Mouse (Mus musculus): ENCODE data around the gene Taar4. TPM values are rescaled to one million over a fixed set of nuclear protein-coding genes. Genes with fewer than 3 reads are reported as not detected.

The Taar4 gene
- not detected in 2 replicates for polyA plus RNA-seq (2012; rRNA removed)

GRCm38 (mm10) chr10:23960444-23960915 is at the start of gene Taar4:
Gene Taar4, plus strand, starts transcription at chr10:23960494.
- no peak for DNase-seq (ENCODE audit: low spot score)

GRCm38 (mm10) chr10:23920056-23920455 is 40.2 kb upstream of the Taar4 start, which contains the start of gene Taar1:
Gene Taar1, plus strand, starts transcription at chr10:23920356.
- DNase-seq (ENCODE audit: low spot score) = no peak

DNA sequence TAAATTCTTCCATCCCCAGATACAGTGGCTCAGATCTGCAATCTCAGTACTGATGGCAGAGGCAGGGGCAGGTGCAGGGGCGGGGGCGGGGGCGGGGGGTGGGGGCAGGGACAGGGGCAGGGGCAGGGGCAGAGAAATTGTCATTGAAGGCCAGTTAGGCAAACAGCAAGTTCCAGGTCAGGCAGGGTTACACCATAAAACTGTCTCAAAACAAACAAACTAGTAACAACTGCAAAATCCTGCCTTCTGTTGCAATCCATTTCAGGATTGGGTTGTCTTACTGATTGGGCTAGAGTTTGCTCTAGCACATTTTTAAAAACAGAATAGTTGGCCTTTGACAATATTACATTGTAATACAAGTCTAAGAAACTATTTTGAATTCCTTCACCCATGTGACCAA is 37.8 kb upstream of the Taar4 start:
- no peak for DNase-seq (ENCODE audit: low spot score)

GRCm38 (mm10) chr10:23923941-23924340 is 36.4 kb upstream of the Taar4 start:
- DNase-seq (ENCODE audit: low spot score) = no peak

DNA sequence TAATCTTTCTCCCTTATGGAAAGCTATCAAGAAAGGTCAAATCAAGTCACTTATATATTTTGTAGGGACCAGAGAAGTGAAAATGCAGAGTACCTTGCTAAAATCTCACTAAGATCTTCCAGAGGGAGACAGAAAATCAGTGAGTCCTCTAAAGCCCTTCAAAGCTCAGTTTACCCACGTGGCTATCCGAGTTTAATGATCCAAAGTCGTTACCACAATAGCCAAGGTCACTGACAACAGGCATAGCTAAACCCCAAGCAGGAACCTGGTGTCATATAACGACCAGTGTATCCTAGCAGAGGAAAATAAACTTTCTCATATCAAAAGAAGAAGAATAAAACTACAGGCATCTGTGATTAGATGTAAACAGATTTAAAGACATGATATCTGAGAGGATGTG is 22.7 kb upstream of the Taar4 start:
- DNase-seq (ENCODE audit: low spot score) = no peak

DNA sequence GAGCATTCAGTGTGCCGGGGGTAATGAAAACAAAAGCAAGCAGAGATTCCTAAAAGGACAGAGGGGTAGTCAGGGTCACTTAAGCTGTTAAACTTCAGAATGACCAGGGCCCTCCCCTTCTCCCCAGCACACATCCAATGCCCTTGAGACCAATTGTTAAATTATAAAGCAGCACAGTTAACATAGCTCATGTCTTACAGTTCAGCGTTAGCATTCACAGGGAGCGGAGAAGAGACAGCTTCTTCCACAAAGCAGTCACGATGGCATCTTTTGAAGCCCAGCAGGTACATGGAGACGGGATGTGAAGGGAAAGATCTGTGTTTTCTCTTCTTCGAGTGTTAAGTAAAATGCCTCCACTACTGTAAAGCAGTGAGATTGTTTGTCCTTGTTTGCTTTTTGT is 22.0 kb upstream of the Taar4 start, which contains the start of gene Taar2:
Taar2 (plus strand) TSS at position 261 of the 400 bp plus-strand sequence.
- no peak for DNase-seq (ENCODE audit: low spot score)

DNA sequence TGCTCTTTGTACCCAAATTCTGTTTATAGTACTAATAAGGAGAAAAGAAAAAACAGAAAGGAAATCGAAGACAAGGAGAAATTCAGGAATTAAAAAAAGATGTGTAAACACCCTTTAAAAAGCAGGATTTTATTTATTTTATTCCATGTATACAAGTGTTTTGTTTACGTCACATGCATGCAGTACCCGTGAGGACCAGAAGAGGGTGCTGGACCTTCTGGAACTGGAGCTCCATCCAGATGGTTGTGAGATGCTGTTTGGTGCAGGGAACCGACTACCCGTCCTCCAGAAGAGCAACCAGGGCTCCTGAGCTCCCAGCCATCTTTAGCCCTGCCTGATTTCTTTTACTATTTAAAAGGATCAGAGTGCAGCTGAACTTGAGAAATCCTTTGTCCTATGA is 17.8 kb upstream of the Taar4 start:
- no peak for DNase-seq (ENCODE audit: low spot score)

- DNase-seq (ENCODE audit: low spot score) = no peak
Observed at GRCm38 (mm10) chr10:23948026-23948425, 12.3 kb upstream of the Taar4 start.

- DNase-seq (ENCODE audit: low spot score) = no peak
Observed at GRCm38 (mm10) chr10:23949508-23950005, 10.7 kb upstream of the Taar4 start, which contains the start of gene Taar3. Gene Taar3, plus strand, starts transcription at chr10:23949558.

- no peak for DNase-seq (ENCODE audit: low spot score)
Observed at GRCm38 (mm10) chr10:23951714-23952113, 8.6 kb upstream of the Taar4 start.

DNA sequence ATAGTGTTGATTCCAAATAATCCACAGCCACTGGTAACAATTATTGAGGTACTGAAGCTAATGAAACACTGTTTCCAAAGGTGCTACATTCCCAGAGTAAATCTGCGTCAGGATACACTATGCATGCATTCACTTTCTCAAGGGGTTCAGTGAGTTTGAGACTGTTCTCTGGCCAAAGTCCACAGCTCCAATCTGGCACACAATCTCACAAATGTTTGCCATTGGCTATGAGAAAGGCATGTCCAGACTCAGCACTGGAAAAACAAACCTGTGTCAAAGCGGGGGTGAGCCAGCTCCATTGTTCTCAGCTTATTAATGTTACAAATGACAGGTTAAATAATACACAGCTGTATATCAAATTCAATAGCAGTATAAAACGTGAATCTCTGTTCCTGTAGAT is 1.2 kb upstream of the Taar4 start:
- no peak for DNase-seq (ENCODE audit: low spot score)

DNA sequence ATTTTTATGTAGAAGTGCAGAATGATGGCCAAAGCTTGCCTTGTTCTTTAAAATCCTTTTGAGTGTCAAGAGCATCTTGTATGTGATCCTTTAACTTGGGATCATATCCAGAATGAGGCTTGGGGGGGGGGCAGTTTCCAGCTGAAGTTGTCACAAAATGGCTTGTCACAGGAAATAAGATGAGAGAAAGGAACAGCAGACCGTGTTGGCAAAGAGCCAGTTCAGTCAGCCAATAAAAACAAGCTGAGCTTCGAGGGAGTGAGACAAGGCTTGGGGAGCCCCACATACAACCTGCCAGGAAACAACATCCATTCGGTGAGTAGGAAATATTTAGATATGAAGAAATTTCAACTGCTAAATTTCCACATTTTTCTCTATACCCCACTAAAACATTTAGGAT is 3.1 kb downstream of the Taar4 start:
- no peak for DNase-seq (ENCODE audit: low spot score)

- no peak for DNase-seq (ENCODE audit: low spot score)
Observed at GRCm38 (mm10) chr10:23964921-23965610, 4.8 kb downstream of the Taar4 start.

- DNase-seq (ENCODE audit: low spot score) = no peak
Observed at GRCm38 (mm10) chr10:23970656-23971165, 10.4 kb downstream of the Taar4 start, which contains the start of gene Taar5. Gene Taar5, plus strand, starts transcription at chr10:23970706.

DNA sequence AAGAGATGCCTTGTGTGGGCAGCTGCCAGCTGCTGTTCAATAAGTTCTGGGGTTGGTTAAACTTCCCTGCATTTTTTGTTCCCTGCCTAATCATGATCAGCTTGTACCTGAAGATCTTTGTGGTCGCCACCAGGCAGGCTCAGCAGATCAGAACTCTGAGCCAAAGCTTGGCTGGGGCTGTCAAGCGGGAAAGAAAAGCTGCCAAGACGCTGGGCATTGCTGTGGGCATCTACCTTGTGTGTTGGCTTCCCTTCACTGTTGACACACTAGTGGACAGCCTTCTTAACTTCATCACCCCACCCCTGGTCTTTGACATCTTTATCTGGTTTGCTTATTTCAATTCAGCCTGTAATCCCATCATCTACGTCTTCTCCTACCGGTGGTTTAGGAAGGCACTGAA is 11.0 kb downstream of the Taar4 start:
- no peak for DNase-seq (ENCODE audit: low spot score)

DNA sequence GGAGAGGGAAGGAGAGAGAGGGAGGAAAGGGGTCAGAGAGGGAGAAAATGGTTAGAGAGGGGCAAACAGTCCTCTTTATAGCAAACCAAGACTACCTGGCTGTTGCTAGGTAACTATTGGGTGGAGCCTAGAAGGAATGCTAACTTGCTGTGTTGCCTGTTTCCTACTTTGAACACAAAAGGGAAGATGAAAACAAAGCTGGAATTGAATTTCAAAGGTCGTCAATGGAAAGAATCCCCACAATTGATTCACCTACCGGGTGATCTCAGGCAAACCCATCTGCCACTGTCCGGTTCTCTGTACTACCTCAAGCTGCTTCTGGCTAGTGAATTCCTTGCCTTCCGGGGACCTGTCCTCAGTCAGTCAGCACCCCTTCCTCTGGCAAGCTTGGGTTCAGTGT is 17.7 kb downstream of the Taar4 start:
- no peak for DNase-seq (ENCODE audit: low spot score)

DNA sequence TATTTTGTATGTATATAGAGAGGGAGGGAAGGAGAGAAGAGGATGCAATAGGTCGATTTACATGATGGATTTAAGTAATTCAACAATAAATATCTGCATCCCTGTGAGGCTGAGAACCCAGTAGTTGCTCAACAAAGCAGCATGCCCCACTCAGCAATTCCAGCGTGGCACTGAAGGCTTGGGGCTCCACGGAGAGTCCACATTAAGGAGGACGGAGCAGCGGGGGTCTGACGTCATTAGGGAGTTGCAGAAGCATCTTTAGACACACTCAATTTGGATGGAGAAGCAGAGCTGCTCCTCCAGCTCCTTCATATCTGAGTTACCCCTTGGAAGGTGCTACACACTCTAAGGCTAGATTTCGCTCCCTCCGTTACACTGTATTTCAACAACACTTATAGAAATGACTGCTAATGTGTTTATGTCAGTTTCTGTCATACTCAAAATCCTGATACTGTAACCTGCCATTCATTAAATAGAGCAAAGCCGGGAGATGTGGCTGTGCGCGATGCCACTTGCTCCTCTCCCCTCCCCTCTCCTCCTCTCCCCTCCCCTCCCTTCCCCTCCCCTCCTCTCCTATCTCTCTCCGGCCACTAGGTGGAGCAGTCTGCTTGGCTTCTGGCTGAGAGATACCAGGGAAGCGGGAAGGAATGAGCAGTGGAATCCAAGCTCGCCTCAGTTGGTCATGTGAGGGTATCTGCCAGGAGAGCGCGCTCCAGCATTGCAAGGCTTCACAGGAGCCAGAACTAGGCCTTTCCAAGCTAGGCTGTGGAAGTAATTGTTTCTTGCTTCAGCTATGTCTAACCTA is 18.8 kb downstream of the Taar4 start:
- DNase-seq (ENCODE audit: low spot score) = peak; percentile 48

- no peak for DNase-seq (ENCODE audit: low spot score)
Observed at GRCm38 (mm10) chr10:23985546-23985945, 25.3 kb downstream of the Taar4 start, which contains the start of gene Taar6. Gene Taar6, minus strand, starts transcription at chr10:23985646.

GRCm38 (mm10) chr10:23986419-23986818 is 26.1 kb downstream of the Taar4 start:
- DNase-seq (ENCODE audit: low spot score) = no peak

- no peak for DNase-seq (ENCODE audit: low spot score)
Observed at GRCm38 (mm10) chr10:23993381-23993780, 33.1 kb downstream of the Taar4 start, which contains the start of gene Taar7a. Gene Taar7a, minus strand, starts transcription at chr10:23993481.

- DNase-seq (ENCODE audit: low spot score) = no peak
Observed at GRCm38 (mm10) chr10:23999639-24000038, 39.3 kb downstream of the Taar4 start, which contains the start of gene Taar7b. Gene Taar7b, plus strand, starts transcription at chr10:23999939.

DNA sequence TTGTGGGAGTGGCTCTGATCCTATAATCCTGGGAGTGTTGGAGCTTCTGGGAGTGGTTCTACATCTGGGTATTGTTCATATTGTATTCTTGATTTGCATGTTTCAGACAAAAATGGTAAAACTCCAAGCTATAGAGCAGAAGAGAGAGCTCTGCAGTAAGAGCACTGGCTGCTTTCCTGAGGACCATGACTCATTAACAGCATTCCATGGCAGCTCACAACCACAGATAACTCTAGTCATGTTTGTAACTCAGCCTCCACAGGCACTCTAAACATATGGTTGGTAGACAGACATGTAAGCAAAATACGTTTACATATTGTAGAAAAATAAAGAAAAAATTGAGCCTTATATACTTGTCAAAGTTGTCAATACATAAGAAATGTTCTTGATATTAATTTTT is 46.1 kb downstream of the Taar4 start:
- no peak for DNase-seq (ENCODE audit: low spot score)
